Mouse (Mus musculus) left cerebral cortex, postnatal 25 days (tissue): ENCODE measurements around the gene Arhgap30. TPM values are rescaled to one million over a fixed set of nuclear protein-coding genes. Genes with fewer than 3 reads are reported as not detected.

Experiments
- DNase-seq, 2 experiments: peaks; one replicate each; pipeline ENCODE4 v3.0.0; 2022; ENCODE audit warnings: low spot score in 2 of 2, mixed read lengths in 1 of 2
- intact Hi-C: fragments of 180-260 bp; cut with DNase I; formaldehyde crosslinking; loops from one replicate; pipeline ENCODE4 v1.15.1; 2025
- total RNA-seq, 2 experiments: library from RNA; stranded (reverse); gene quantifications; 2 replicates each; pipeline ENCODE4 v1.2.3; 2021

Gene Arhgap30
- total RNA-seq, 2 experiments from 2014 or later: 1.9 to 2.8 TPM

- intact Hi-C loops: no loop called here
- no peak for DNase-seq
Measured at GRCm38 (mm10) chr1:171419291-171419882, 30.6 kb downstream of the Arhgap30 start.

- intact Hi-C loops: no loop called here
- DNase-seq: no peak
Measured at GRCm38 (mm10) chr1:171419905-171420304, 31.2 kb downstream of the Arhgap30 start.

- intact Hi-C loops: no loop called here
- no peak for DNase-seq
Measured at GRCm38 (mm10) chr1:171422504-171423095, 33.8 kb downstream of the Arhgap30 start.

- intact Hi-C loops: no loop called here
- DNase-seq: no peak
Measured at GRCm38 (mm10) chr1:171424638-171425037, 35.9 kb downstream of the Arhgap30 start.

- intact Hi-C loops: no loop called here
- DNase-seq: no peak
Measured at GRCm38 (mm10) chr1:171425126-171425525, 36.4 kb downstream of the Arhgap30 start.

GRCm38 (mm10) chr1:171432158-171432557 is 43.4 kb downstream of the Arhgap30 start:
- no peak for DNase-seq
- intact Hi-C loops: no loop called here

- intact Hi-C loops: no loop called here
- DNase-seq: no peak
Measured at GRCm38 (mm10) chr1:171435288-171435814, 46.6 kb downstream of the Arhgap30 start.

- DNase-seq: no peak
- intact Hi-C loops: no loop called here
Measured at GRCm38 (mm10) chr1:171435974-171436373, 47.2 kb downstream of the Arhgap30 start.

- intact Hi-C loops: no loop called here
- peak in 1 of 2 experiments; percentile 20 for DNase-seq
Measured at GRCm38 (mm10) chr1:171437264-171438013, 48.7 kb downstream of the Arhgap30 start, which contains the start of gene F11r. F11r (plus strand) TSS chr1:171437535.

GRCm38 (mm10) chr1:171438014-171438670 is 49.4 kb downstream of the Arhgap30 start:
- intact Hi-C loops: no loop called here
- DNase-seq: no peak

GRCm38 (mm10) chr1:171439072-171439471 is 50.3 kb downstream of the Arhgap30 start:
- intact Hi-C loops: no loop called here

GRCm38 (mm10) chr1:171440025-171440725 is 51.4 kb downstream of the Arhgap30 start:
- intact Hi-C loops: loop anchor here (10.0 kb wide), 1 partner anchor 265 kb away; no protein-coding TSS in a partner anchor
- peak in 1 of 2 experiments; percentile 28 for DNase-seq

More at GRCm38 (mm10) chr1:171439072-171439471, 50.3 kb downstream of the Arhgap30 start:
- DNase-seq: no peak

- DNase-seq: no peak
- intact Hi-C loops: loop anchor here (10.0 kb wide), 1 partner anchor 267 kb away; no protein-coding TSS in a partner anchor
Measured at GRCm38 (mm10) chr1:171441466-171442412, 53.0 kb downstream of the Arhgap30 start.

GRCm38 (mm10) chr1:171442413-171442760 is 53.6 kb downstream of the Arhgap30 start:
- intact Hi-C loops: loop anchor here (10.0 kb wide), 1 partner anchor 268 kb away; no protein-coding TSS in a partner anchor

GRCm38 (mm10) chr1:171445050-171445449 is 56.3 kb downstream of the Arhgap30 start:
- intact Hi-C loops: loop anchor here (10.0 kb wide), 1 partner anchor 270 kb away; no protein-coding TSS in a partner anchor
- DNase-seq: no peak

More at GRCm38 (mm10) chr1:171442413-171442760, 53.6 kb downstream of the Arhgap30 start:
- DNase-seq: no peak

- no peak for DNase-seq
- intact Hi-C loops: loop anchor here (10.0 kb wide), 1 partner anchor 272 kb away; no protein-coding TSS in a partner anchor
Measured at GRCm38 (mm10) chr1:171446854-171447253, 58.1 kb downstream of the Arhgap30 start.

GRCm38 (mm10) chr1:171447692-171448091 is 58.9 kb downstream of the Arhgap30 start:
- no peak for DNase-seq
- intact Hi-C loops: loop anchor here (10.0 kb wide), 1 partner anchor 273 kb away; no protein-coding TSS in a partner anchor

GRCm38 (mm10) chr1:171450062-171450461 is 61.3 kb downstream of the Arhgap30 start:
- intact Hi-C loops: no loop called here
- no peak for DNase-seq
